Comparison of ENCODE assay signal across 8 mouse cellular contexts in the genomic region with DNA sequence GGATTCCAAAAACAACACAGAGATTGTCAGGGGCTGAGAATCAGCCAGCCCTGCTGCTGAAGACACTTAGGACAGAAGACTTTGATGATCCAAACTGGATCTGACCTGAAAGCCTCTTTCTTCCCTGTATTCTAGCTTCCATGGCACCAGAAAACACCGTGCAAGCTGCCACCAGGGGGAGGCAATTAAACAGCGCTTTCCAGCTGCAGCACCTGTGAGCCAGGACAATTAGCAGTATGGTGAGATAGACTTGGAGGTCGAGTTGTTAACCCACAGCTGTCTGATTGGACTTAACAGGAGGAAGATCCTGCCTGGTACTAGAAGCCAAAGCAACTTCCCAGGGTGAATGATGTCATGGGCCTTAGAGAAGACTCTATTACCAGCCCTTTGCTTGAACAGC. TPM values are rescaled to one million over a fixed set of nuclear protein-coding genes. Genes with fewer than 3 reads are reported as not detected.
DNase-seq lines count a peak whose midpoint lies in the region; ATAC-seq and TF ChIP-seq lines count a peak whose summit lies in the region.

No protein-coding gene starts in this region.

- peak; percentile 44 for TF ChIP-seq RAD21 in CH12.LX (IDR thresholded peaks at IDR 0.05; ENCODE audit: low read depth, low read length)

- no peaks in the 10 kb centered on the region for H3K27me3 ChIP-seq in hindbrain, postnatal 0 days (ENCODE audit: insufficient read depth, low read length)
- H3K27me3 ChIP-seq in hindbrain, embryonic 13.5 days: peaks cover 27% of the 10 kb centered on the region
- H3K27me3 ChIP-seq in CH12.LX (replicated peaks): no peaks in the 10 kb centered on the region

- dilution Hi-C loops in CH12.LX (cut with MboI; ENCODE audit: extremely low pct_ligation_motif_present, extremely low pct_unique_long_range_greater_than_20kb, low sequenced_read_pairs): no loop called here

- peaks cover 18% of the 10 kb centered on the region; the same call in 1 of the 2 replicates for H3K79me2 ChIP-seq in CH12.LX (replicated peaks; ENCODE audit: control insufficient read depth, extremely low read depth, insufficient read depth, poor library complexity, severe bottlenecking)

- no peak overlapping the region for H3K27ac ChIP-seq in hindbrain, postnatal 0 days
- no peak overlapping the region for H3K27ac ChIP-seq in hindbrain, embryonic 13.5 days
- H3K27ac ChIP-seq in CH12.LX (ENCODE audit: insufficient read depth, low read depth): no peak overlapping the region

- no peak overlapping the region for H3K4me3 ChIP-seq in hindbrain, postnatal 0 days (ENCODE audit: low read length)
- H3K4me3 ChIP-seq in hindbrain, embryonic 13.5 days: no peak overlapping the region
- H3K4me3 ChIP-seq in CH12.LX (replicated peaks in 1 of 3; ENCODE audit: low read depth in 2 of 3, low read length in 2 of 3, poor library complexity in 1 of 3): no peak overlapping the region

- TF ChIP-seq EP300 in CH12.LX (IDR thresholded peaks at IDR 0.05; ENCODE audit: low read length): no peak

- no peaks in the 10 kb centered on the region for H3K9me3 ChIP-seq in hindbrain, postnatal 0 days (ENCODE audit: low read length)
- peaks cover 3% of the 10 kb centered on the region; the same call in 1 of the 2 replicates for H3K9me3 ChIP-seq in hindbrain, embryonic 13.5 days
- H3K9me3 ChIP-seq in CH12.LX (replicated peaks; ENCODE audit: low read length): peaks cover 13% of the 10 kb centered on the region

- 0 out of 2 replicates have a peak, but pooled peaks have one; percentile 50 for ATAC-seq in hindbrain, postnatal 0 days
- no peak for ATAC-seq in hindbrain, embryonic 13.5 days (ENCODE audit: low FRiP score)
- ATAC-seq in activated CD4-positive, CD25-positive, alpha-beta regulatory T cell, adult 4 months: no peak
- no peak for ATAC-seq in granulocyte monocyte progenitor cell, adult 5-6 weeks (replicated peaks; ENCODE audit: poor library complexity, severe bottlenecking)

- H3K36me3 ChIP-seq in hindbrain, postnatal 0 days (ENCODE audit: insufficient read depth, low read length): no peaks in the 10 kb centered on the region
- H3K36me3 ChIP-seq in hindbrain, embryonic 13.5 days: no peaks in the 10 kb centered on the region
- H3K36me3 ChIP-seq in CH12.LX (replicated peaks in 1 of 2; ENCODE audit: control insufficient read depth in 1 of 2, insufficient read depth in 1 of 2, low read length in 1 of 2): peaks cover 13 to 29% of the 10 kb centered on the region in 2 experiments

- no peaks in the 10 kb centered on the region for H3K4me1 ChIP-seq in hindbrain, postnatal 0 days (ENCODE audit: insufficient read depth, low read length)
- peaks cover 5% of the 10 kb centered on the region for H3K4me1 ChIP-seq in hindbrain, embryonic 13.5 days (replicated peaks)
- H3K4me1 ChIP-seq in CH12.LX (ENCODE audit: control insufficient read depth in 1 of 2, insufficient read depth in 2 of 2): peaks cover 21 to 23% of the 10 kb centered on the region in 2 experiments

- peak; percentile 73 for TF ChIP-seq CTCF in hindbrain, postnatal 0 days (IDR thresholded peaks at IDR 0.05; ENCODE audit: low read depth)
- TF ChIP-seq CTCF in CH12.LX (conservative IDR thresholded peaks at IDR 0.05 in 1 of 2, IDR thresholded peaks at IDR 0.05 in 1 of 2; ENCODE audit: low read depth in 2 of 2, low read length in 2 of 2): peak; percentile 25 to 61; a peak in 2 of 4 replicates

- TF ChIP-seq POLR2A in CH12.LX (IDR thresholded peaks at IDR 0.05; ENCODE audit: low read depth, low read length): no peak

- no peak overlapping the region for H3K9ac ChIP-seq in hindbrain, postnatal 0 days (replicated peaks; ENCODE audit: low read length)
- no peak overlapping the region for H3K9ac ChIP-seq in hindbrain, embryonic 13.5 days
- no peak overlapping the region for H3K9ac ChIP-seq in CH12.LX (ENCODE audit: insufficient read depth, low read depth)

- WGBS in hindbrain, postnatal 0 days: 11% methylated on average over 3 of the region's 3 CpGs
- 7% methylated on average over 3 of the region's 3 CpGs for WGBS in hindbrain, embryonic 13.5 days

- in situ Hi-C loops in CH12.LX (cut with MboI; ENCODE audit: low pct_ligation_motif_present, low pct_unique_long_range_greater_than_20kb, low sequenced_read_pairs): no loop called here

- DNase-seq in hindbrain, postnatal 0 days (ENCODE audit: low spot score): peak; percentile 60
- DNase-seq in CH12.LX (ENCODE audit: extremely low read depth): no peak
- DNase-seq in adrenal gland, postnatal 14 days: peak; percentile 48
- DNase-seq in kidney, postnatal 25 days: peak; percentile 86 to 89
- peak; percentile 56 for DNase-seq in thymus, postnatal 0 days (ENCODE audit: low spot score)

- H3K4me2 ChIP-seq in hindbrain, postnatal 0 days (ENCODE audit: low read depth, low read length): no peak overlapping the region
- H3K4me2 ChIP-seq in hindbrain, embryonic 13.5 days: no peak overlapping the region
- no peak overlapping the region for H3K4me2 ChIP-seq in CH12.LX (ENCODE audit: insufficient read depth, low read depth, poor library complexity, severe bottlenecking)

TF ChIP-seq in CH12.LX, 34 proteins besides CTCF, POLR2A, EP300 and RAD21:
- TF ChIP-seq TBP (conservative IDR thresholded peaks at IDR 0.05; ENCODE audit: low read depth, low read length) (no peak), BHLHE40 (IDR thresholded peaks at IDR 0.05; ENCODE audit: low read depth, low read length) (no peak), USF2 (conservative IDR thresholded peaks at IDR 0.05; ENCODE audit: low read depth, low read length) (no peak), UBTF (IDR thresholded peaks at IDR 0.05; ENCODE audit: low read depth, low read length) (no peak), ELF1 (IDR thresholded peaks at IDR 0.05; ENCODE audit: low read depth, low read length) (no peak), MAX (IDR thresholded peaks at IDR 0.05; ENCODE audit: low read length) (no peak), ZNF384 (IDR thresholded peaks at IDR 0.05; ENCODE audit: low read depth, low read length) (no peak), CHD2 (IDR thresholded peaks at IDR 0.05; ENCODE audit: low read length) (no peak), GABPA (IDR thresholded peaks at IDR 0.05; ENCODE audit: insufficient replicate concordance, low read depth, low read length) (no peak), TCF12 (IDR thresholded peaks at IDR 0.05; ENCODE audit: low read depth, low read length) (0 out of 2 replicates have a peak, but pooled peaks have one; percentile 18), NRF1 (IDR thresholded peaks at IDR 0.05; ENCODE audit: low read depth, low read length) (no peak), SMC3 (IDR thresholded peaks at IDR 0.05; ENCODE audit: low read depth, low read length) (peak; percentile 61), ZMIZ1 (IDR thresholded peaks at IDR 0.05; ENCODE audit: low read depth, low read length) (no peak), SIN3A (IDR thresholded peaks at IDR 0.05; ENCODE audit: low read length) (no peak), JUN (IDR thresholded peaks at IDR 0.05; ENCODE audit: insufficient read depth, low read depth, low read length) (no peak)

RNA-seq across cellular contexts. Expression of gene Rab20, which starts 9.4 kb away (rescaled TPM):
- 0.58 and 4.7 TPM in 2 replicates for total RNA-seq in hindbrain, postnatal 0 days (2014; rRNA removed)
- 2.2 and 3.1 TPM in 2 replicates for polyA plus RNA-seq in hindbrain, postnatal 0 days (2015; fragmentation: Nextera tagmentation; extraction: Ambion mirVana)
- polyA plus RNA-seq in hindbrain, embryonic 13.5 days (2015; fragmentation: Nextera tagmentation; extraction: Ambion mirVana): 1.1 and 1.8 TPM in 2 replicates
- total RNA-seq in CH12.LX (2012; rRNA removed): 18.2 and 23.2 TPM in 2 replicates
- total RNA-seq in CH12.LX (2014; rRNA removed): 19.0 and 22.8 TPM in 2 replicates
- polyA plus RNA-seq in CH12.LX (2012; ENCODE audit: insufficient read length, low read depth): 12.8 and 17.2 TPM in 2 replicates
- 6.3 and 6.9 TPM in 2 replicates for total RNA-seq in adrenal gland, postnatal 14 days (2021)
- 6.2 and 8.0 TPM in 2 replicates for polyA plus RNA-seq in thymus, postnatal 0 days (2015; fragmentation: Nextera tagmentation; extraction: Ambion mirVana)
- polyA plus RNA-seq in activated CD4-positive, CD25-positive, alpha-beta regulatory T cell, adult 4 months (2017; shearing (Covaris generic)): 1 to 10 TPM; 7.8 to 8.7 TPM
- 3.5 and 4.6 TPM in 2 replicates for total RNA-seq in granulocyte monocyte progenitor cell, adult 5-6 weeks (2014; fragmentation: Nextera tagmentation)
- 0.69 and 4.8 TPM in 2 replicates for total RNA-seq in granulocyte monocyte progenitor cell, adult 5-6 weeks (2017)

RNA-seq across cellular contexts. Expression of gene Naxd, which starts 28.2 kb away (rescaled TPM):
- total RNA-seq in hindbrain, postnatal 0 days (2014; rRNA removed): 86.9 and 115 TPM in 2 replicates
- 125 and 129 TPM in 2 replicates for polyA plus RNA-seq in hindbrain, postnatal 0 days (2015; fragmentation: Nextera tagmentation; extraction: Ambion mirVana)
- 153 and 161 TPM in 2 replicates for polyA plus RNA-seq in hindbrain, embryonic 13.5 days (2015; fragmentation: Nextera tagmentation; extraction: Ambion mirVana)
- total RNA-seq in CH12.LX (2012; rRNA removed) (57.1 and 59.8 TPM in 2 replicates), CH12.LX (2014; rRNA removed) (39.7 and 40.4 TPM in 2 replicates)
- polyA plus RNA-seq in CH12.LX (2012; ENCODE audit: insufficient read length, low read depth): 50.1 and 52.8 TPM in 2 replicates
- 61.8 and 67.6 TPM in 2 replicates for total RNA-seq in adrenal gland, postnatal 14 days (2021)
- 143 and 161 TPM in 2 replicates for polyA plus RNA-seq in thymus, postnatal 0 days (2015; fragmentation: Nextera tagmentation; extraction: Ambion mirVana)
- polyA plus RNA-seq in activated CD4-positive, CD25-positive, alpha-beta regulatory T cell, adult 4 months (2017; shearing (Covaris generic)): 10 to 100 TPM; 46.7 to 61.4 TPM
- 69.3 and 72.1 TPM in 2 replicates for total RNA-seq in granulocyte monocyte progenitor cell, adult 5-6 weeks (2014; fragmentation: Nextera tagmentation)
- 58.3 and 70.2 TPM in 2 replicates for total RNA-seq in granulocyte monocyte progenitor cell, adult 5-6 weeks (2017)
